Comparison of ENCODE assay signal across 8 mouse cellular contexts in the genomic region with DNA sequence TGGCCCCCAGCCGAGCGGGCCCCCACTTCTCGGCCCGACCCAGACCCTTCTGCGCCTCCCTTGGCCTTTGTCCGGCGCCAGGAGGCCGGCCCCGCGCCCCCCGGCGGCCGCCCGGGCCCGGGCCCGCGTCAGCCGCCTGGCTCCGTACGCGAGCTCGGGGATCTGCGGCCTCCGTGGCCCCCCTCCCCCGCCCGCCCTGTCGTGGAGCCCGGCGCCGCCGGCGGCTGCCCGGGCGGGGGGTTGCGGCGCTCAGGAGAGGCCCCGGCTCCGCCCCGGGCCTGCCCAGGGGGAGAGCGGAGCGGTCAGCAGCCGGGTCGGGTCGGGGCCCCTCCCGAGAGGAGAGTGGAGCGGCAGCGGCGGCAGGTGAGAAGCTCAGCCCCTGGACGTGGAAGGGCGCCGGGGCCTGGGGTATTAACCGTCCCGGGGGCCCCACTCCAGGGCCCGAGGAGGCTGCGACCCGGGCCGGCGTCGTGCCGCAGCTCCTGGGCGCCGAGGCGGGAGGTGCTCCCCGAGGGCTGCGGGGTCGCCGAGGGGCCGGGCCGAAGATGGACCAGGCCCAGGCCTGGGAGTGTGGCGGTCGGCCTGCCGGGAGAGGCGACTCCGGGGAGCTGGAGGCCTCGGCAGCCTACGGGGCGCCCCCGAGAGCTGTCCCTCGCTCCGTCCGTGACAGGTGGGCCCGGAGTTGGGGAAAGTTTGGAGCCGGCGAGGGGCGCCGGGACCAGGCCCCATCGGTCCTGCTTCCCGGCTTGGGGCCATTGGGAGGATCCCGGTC. TPM values are rescaled to one million over a fixed set of nuclear protein-coding genes. Genes with fewer than 3 reads are reported as not detected.
A peak's percentile ranks its signal among the peaks of the same experiment; 100 is the strongest.
DNase-seq lines count a peak whose midpoint lies in the region; ATAC-seq and TF ChIP-seq lines count a peak whose summit lies in the region.

No protein-coding gene starts in this region.

- intact Hi-C loops in gastrocnemius, postnatal 36 days (cut with DNase I): no loop called here

- peak overlapping the region; percentile 85 for H3K4me2 ChIP-seq in intestine, embryonic 15.5 days (replicated peaks)
- peak overlapping the region; percentile 73 for H3K4me2 ChIP-seq in limb, embryonic 13.5 days (replicated peaks)
- H3K4me2 ChIP-seq in midbrain, embryonic 14.5 days (ENCODE audit: low read length): peak overlapping the region; percentile 73

- peak overlapping the region; percentile 99 for H3K9ac ChIP-seq in intestine, embryonic 15.5 days
- peak overlapping the region; percentile 99 for H3K9ac ChIP-seq in limb, embryonic 13.5 days
- H3K9ac ChIP-seq in midbrain, embryonic 14.5 days (replicated peaks; ENCODE audit: low read length): peak overlapping the region; percentile 97

- peaks cover 9% of the 10 kb centered on the region for H3K4me1 ChIP-seq in intestine, embryonic 15.5 days (replicated peaks)
- peaks cover 18% of the 10 kb centered on the region for H3K4me1 ChIP-seq in limb, embryonic 13.5 days
- peaks cover 18% of the 10 kb centered on the region for H3K4me1 ChIP-seq in midbrain, embryonic 14.5 days (ENCODE audit: control insufficient read depth, insufficient read depth, low read length)
- peaks cover 8% of the 10 kb centered on the region for H3K4me1 ChIP-seq in spleen, adult 2 months (ENCODE audit: control insufficient read depth, insufficient read depth, insufficient read length)

- H3K27me3 ChIP-seq in intestine, embryonic 15.5 days (replicated peaks): no peaks in the 10 kb centered on the region
- no peaks in the 10 kb centered on the region for H3K27me3 ChIP-seq in limb, embryonic 13.5 days
- H3K27me3 ChIP-seq in midbrain, embryonic 14.5 days (ENCODE audit: control insufficient read depth, insufficient read depth, low read length): no peaks in the 10 kb centered on the region
- no peaks in the 10 kb centered on the region for H3K27me3 ChIP-seq in spleen, adult 2 months (ENCODE audit: control insufficient read depth, insufficient read depth, low read length)

- no peak for TF ChIP-seq CTCF in spleen, adult 2 months (IDR thresholded peaks at IDR 0.05; ENCODE audit: extremely low read depth, insufficient read depth, insufficient read length, insufficient replicate concordance)

- no peaks in the 10 kb centered on the region for H3K9me3 ChIP-seq in intestine, embryonic 15.5 days
- H3K9me3 ChIP-seq in limb, embryonic 13.5 days: no peaks in the 10 kb centered on the region
- no peaks in the 10 kb centered on the region for H3K9me3 ChIP-seq in midbrain, embryonic 14.5 days (ENCODE audit: control insufficient read depth, low read length)

- TF ChIP-seq POLR2A in spleen, adult 2 months (IDR thresholded peaks at IDR 0.05; ENCODE audit: low read depth, low read length): no peak

- H3K4me3 ChIP-seq in intestine, embryonic 15.5 days (replicated peaks): peak overlapping the region; percentile 95
- peak overlapping the region; percentile 95 for H3K4me3 ChIP-seq in limb, embryonic 13.5 days
- H3K4me3 ChIP-seq in midbrain, embryonic 14.5 days (replicated peaks; ENCODE audit: low read depth, low read length): peak overlapping the region; percentile 91
- peak overlapping the region; percentile 85 for H3K4me3 ChIP-seq in spleen, adult 2 months (ENCODE audit: extremely low read depth, insufficient read depth, insufficient read length)

- peak overlapping the region; percentile 94 for H3K27ac ChIP-seq in intestine, embryonic 15.5 days
- H3K27ac ChIP-seq in limb, embryonic 13.5 days: peak overlapping the region; percentile 93
- H3K27ac ChIP-seq in midbrain, embryonic 14.5 days (replicated peaks; ENCODE audit: low read depth, low read length): peak overlapping the region; percentile 93
- peak overlapping the region; percentile 92 for H3K27ac ChIP-seq in spleen, adult 2 months (ENCODE audit: insufficient read depth, low read length)

- H3K36me3 ChIP-seq in intestine, embryonic 15.5 days: peaks cover 6% of the 10 kb centered on the region; the same call in 1 of the 2 replicates
- peaks cover 33% of the 10 kb centered on the region for H3K36me3 ChIP-seq in limb, embryonic 13.5 days
- H3K36me3 ChIP-seq in midbrain, embryonic 14.5 days (ENCODE audit: control insufficient read depth, insufficient read depth, low read length): peaks cover 21% of the 10 kb centered on the region
- H3K36me3 ChIP-seq in spleen, adult 2 months (ENCODE audit: control insufficient read depth, insufficient read depth, low read length): peaks cover 4% of the 10 kb centered on the region

- peak; percentile 15 for ATAC-seq in activated CD4-positive, CD25-positive, alpha-beta regulatory T cell, adult 4 months
- peak; percentile 70 for ATAC-seq in intestine, embryonic 15.5 days
- peak; percentile 41; the same call in 1 of the 2 replicates for ATAC-seq in limb, embryonic 13.5 days (ENCODE audit: low FRiP score, low read depth)
- ATAC-seq in midbrain, embryonic 14.5 days (ENCODE audit: low FRiP score, low TSS enrichment): peak; percentile 66

- DNase-seq in embryo, embryonic 10 days (ENCODE audit: low spot score): peak; percentile 25
- peak; percentile 14 to 54 for DNase-seq in gastrocnemius, postnatal 36 days
- peak; percentile 65 for DNase-seq in midbrain, embryonic 14.5 days
- peak in 1 of 2 experiments; percentile 23 for DNase-seq in spleen, adult 2 months (ENCODE audit: low read depth in 1 of 2, low spot score in 2 of 2)
- DNase-seq in c-Kit-positive CD71-positive TER-119-positive erythroid progenitor cells, embryonic 14.5 days (ENCODE audit: low spot score): no peak

- WGBS in intestine, embryonic 15.5 days: under 1% methylated on average over 73 of the region's 89 CpGs
- under 1% methylated on average over 63 of the region's 89 CpGs for WGBS in limb, embryonic 13.5 days
- 6% methylated on average over 84 of the region's 89 CpGs for WGBS in midbrain, embryonic 14.5 days
- WGBS in spleen, adult 2 months: 2% methylated on average over 80 of the region's 89 CpGs

RNA-seq across cellular contexts. Expression of a gene that starts 3.3 kb away (rescaled TPM):
- polyA plus RNA-seq in activated CD4-positive, CD25-positive, alpha-beta regulatory T cell, adult 4 months (2017; shearing (Covaris generic)): 10 to 100 TPM; 15.4 to 16.8 TPM
- 10 to 100 TPM; 37.4 to 41.1 TPM for total RNA-seq in gastrocnemius, postnatal 36 days (2021)
- 12.7 and 16.0 TPM in 2 replicates for polyA plus RNA-seq in intestine, embryonic 15.5 days (2015; fragmentation: Nextera tagmentation; extraction: Ambion mirVana)
- 21.5 and 23.7 TPM in 2 replicates for polyA plus RNA-seq in limb, embryonic 13.5 days (2015; fragmentation: Nextera tagmentation; extraction: Ambion mirVana)
- polyA plus RNA-seq in midbrain, embryonic 14.5 days (2014; fragmentation: Nextera tagmentation; extraction: Ambion mirVana): 27.0 and 29.3 TPM in 2 replicates
- 9.0 and 9.7 TPM in 2 replicates for polyA plus RNA-seq in spleen, adult 2 months (2012; rRNA removed)

RNA-seq across cellular contexts. Expression of a gene that starts 35.2 kb away (rescaled TPM):
- polyA plus RNA-seq in activated CD4-positive, CD25-positive, alpha-beta regulatory T cell, adult 4 months (2017; shearing (Covaris generic)): not detected
- total RNA-seq in gastrocnemius, postnatal 36 days (2021): not detected
- polyA plus RNA-seq in intestine, embryonic 15.5 days (2015; fragmentation: Nextera tagmentation; extraction: Ambion mirVana): not detected in 2 replicates
- not detected in 2 replicates for polyA plus RNA-seq in limb, embryonic 13.5 days (2015; fragmentation: Nextera tagmentation; extraction: Ambion mirVana)
- not detected in 2 replicates for polyA plus RNA-seq in midbrain, embryonic 14.5 days (2014; fragmentation: Nextera tagmentation; extraction: Ambion mirVana)
- polyA plus RNA-seq in spleen, adult 2 months (2012; rRNA removed): not detected in 2 replicates

RNA-seq across cellular contexts. Expression of a gene that starts 55.6 kb away (rescaled TPM):
- 10 to 100 TPM; 13.9 to 20.1 TPM for polyA plus RNA-seq in activated CD4-positive, CD25-positive, alpha-beta regulatory T cell, adult 4 months (2017; shearing (Covaris generic))
- 1 to 10 TPM; 6.0 to 8.4 TPM for total RNA-seq in gastrocnemius, postnatal 36 days (2021)
- polyA plus RNA-seq in intestine, embryonic 15.5 days (2015; fragmentation: Nextera tagmentation; extraction: Ambion mirVana): 36.2 and 38.0 TPM in 2 replicates
- 51.7 and 52.1 TPM in 2 replicates for polyA plus RNA-seq in limb, embryonic 13.5 days (2015; fragmentation: Nextera tagmentation; extraction: Ambion mirVana)
- polyA plus RNA-seq in midbrain, embryonic 14.5 days (2014; fragmentation: Nextera tagmentation; extraction: Ambion mirVana): 29.2 and 30.9 TPM in 2 replicates
- polyA plus RNA-seq in spleen, adult 2 months (2012; rRNA removed): 8.5 and 10.3 TPM in 2 replicates

Comparison
In these comparisons a context has a peak if more than half of its experiments do, and no peak if none do; other contexts are left out.
1. ATAC-seq: peak in every context shown above with its lines; median percentile 70 in intestine, embryonic 15.5 days; 66 in midbrain, embryonic 14.5 days; 41 in limb, embryonic 13.5 days; 15 in activated CD4-positive, CD25-positive, alpha-beta regulatory T cell, adult 4 months.